Mouse (Mus musculus): ENCODE measurements around the gene Eif2d. TPM values are rescaled to one million over a fixed set of nuclear protein-coding genes. Genes with fewer than 3 reads are reported as not detected.
"Not testable (repeated sequence)": the region's sequence is repeated elsewhere in the genome, so short reads cannot be mapped to it uniquely, and the experiment has no call there.

The Eif2d gene
- polyA plus RNA-seq, 1 experiment from 2014 or later: 66.9 TPM

- Histone ChIP-seq H3K4me1 (no peaks in the 10 kb centered on the region), H3K27me3 (replicated peaks; ENCODE audit: low read depth, poor library complexity, severe bottlenecking) (no peaks in the 10 kb centered on the region), H3K36me3 (replicated peaks) (peaks cover 48% of the 10 kb centered on the region), H3K4me3 (no peak overlapping the region), H3K27ac (replicated peaks) (no peak overlapping the region), H3K9me3 (no peaks in the 10 kb centered on the region)
- 75% methylated on average over 11 of the region's 11 CpGs for WGBS
- DNase-seq (ENCODE audit: low spot score): no peak
Observed at GRCm38 (mm10) chr1:131125987-131126744, 26.8 kb upstream of the Eif2d start.

DNA sequence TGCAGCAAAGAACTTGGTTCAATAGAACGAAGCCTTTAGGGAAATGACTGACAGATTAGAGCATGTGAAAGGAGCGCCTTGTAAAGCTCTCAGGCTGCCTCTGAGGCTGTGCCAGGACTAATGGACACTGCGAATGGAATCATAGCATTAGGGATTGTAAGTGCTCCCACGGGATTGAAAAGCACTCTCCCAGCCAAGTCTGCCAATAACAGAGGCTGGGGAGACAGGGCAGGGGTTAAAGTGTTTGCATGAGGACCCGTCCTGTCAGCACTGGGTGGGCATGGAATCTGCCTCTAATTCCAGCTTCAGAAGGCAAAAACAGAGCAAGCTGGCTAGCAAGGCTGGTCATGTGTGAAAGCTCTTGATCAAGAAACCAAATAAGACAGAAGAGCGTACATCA, 18.8 kb upstream of the Eif2d start:
- WGBS: 67% methylated on average over 6 of the region's 6 CpGs
- H3K9me3 ChIP-seq: no peaks in the 10 kb centered on the region
- no peaks in the 10 kb centered on the region for H3K27me3 ChIP-seq (replicated peaks; ENCODE audit: low read depth, poor library complexity, severe bottlenecking)
- peaks cover 31% of the 10 kb centered on the region for H3K4me1 ChIP-seq
- no peak for DNase-seq (ENCODE audit: low spot score)
- no peak overlapping the region for H3K4me3 ChIP-seq
- no peak overlapping the region for H3K27ac ChIP-seq (replicated peaks)
- peaks cover 35% of the 10 kb centered on the region for H3K36me3 ChIP-seq (replicated peaks)

DNA sequence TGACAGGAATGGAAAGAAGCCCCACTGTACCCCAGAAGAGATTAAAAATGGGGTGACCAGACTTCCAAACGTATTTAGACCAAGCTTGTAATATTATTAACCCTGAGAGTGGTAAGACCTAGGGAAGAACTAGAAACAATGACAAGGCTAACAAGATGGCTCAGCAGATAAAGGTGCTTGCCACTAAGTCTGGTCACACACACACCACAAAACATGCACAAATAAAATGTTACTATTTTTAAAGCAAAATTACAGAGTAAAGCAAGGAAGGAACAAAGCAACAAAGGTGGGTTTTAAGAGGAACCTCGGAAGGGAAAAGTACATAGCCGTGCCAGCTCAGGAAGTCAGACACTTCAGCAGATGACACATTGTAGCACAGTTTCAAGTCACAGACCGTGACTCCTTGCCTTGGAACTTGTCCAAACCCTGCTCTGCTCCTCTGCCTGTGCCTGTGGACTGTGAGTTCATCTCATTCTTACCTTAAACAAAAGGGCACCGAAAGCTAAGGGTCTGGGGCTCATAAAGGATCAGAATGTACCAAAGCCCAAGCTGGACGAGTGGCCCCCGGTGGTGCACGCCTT, 17.9 kb upstream of the Eif2d start:
- no peak overlapping the region for H3K27ac ChIP-seq (replicated peaks)
- no peaks in the 10 kb centered on the region for H3K27me3 ChIP-seq (replicated peaks; ENCODE audit: low read depth, poor library complexity, severe bottlenecking)
- H3K4me1 ChIP-seq: peaks cover 33% of the 10 kb centered on the region
- 82% methylated on average over 8 of the region's 8 CpGs for WGBS
- no peaks in the 10 kb centered on the region for H3K9me3 ChIP-seq
- H3K36me3 ChIP-seq (replicated peaks): peaks cover 27% of the 10 kb centered on the region
- DNase-seq (ENCODE audit: low spot score): no peak
- no peak overlapping the region for H3K4me3 ChIP-seq

DNA sequence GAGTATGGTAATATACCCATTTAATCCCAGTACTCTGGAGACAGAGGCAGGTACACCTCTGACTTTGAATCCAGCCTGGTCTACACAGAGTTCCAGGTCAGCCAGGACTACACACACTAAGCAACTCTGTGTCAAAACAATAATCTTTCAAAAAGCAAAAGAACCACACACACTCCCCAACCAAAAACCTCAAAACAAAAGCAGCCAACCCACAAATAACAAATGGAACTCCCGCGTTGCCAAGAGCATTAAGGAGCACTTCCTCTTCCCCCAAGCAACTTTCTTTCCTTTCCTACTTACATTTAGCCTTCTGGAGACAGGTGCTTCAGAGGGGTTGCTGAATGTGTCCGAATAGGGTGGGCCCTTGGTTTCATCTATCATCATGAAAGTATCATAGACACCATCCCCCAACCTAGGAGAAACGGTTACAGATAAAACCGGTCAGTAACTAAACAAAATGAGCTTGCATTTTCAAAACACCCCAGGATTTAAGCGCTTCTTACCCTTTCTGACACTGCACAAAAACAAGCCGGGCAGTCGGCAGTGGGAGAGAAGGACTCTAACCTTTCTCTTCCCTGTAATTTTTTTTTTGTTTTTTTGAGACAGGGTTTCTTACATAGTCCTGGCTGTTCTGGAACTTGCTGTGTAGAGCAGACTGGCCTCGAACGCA, 16.9 kb upstream of the Eif2d start:
- Histone ChIP-seq H3K27ac (replicated peaks) (no peak overlapping the region), H3K27me3 (replicated peaks; ENCODE audit: low read depth, poor library complexity, severe bottlenecking) (no peaks in the 10 kb centered on the region), H3K4me1 (peaks cover 33% of the 10 kb centered on the region), H3K9me3 (no peaks in the 10 kb centered on the region), H3K4me3 (peak overlapping the region; percentile 76; the same call in 1 of the 2 replicates), H3K36me3 (replicated peaks) (peaks cover 17% of the 10 kb centered on the region)
- WGBS: 84% methylated on average over 10 of the region's 10 CpGs
- no peak for DNase-seq (ENCODE audit: low spot score)

- DNase-seq (ENCODE audit: low spot score): no peak
- 0 out of 2 replicates have a peak overlapping the region, but pooled peaks have one; percentile 10 for H3K27ac ChIP-seq (replicated peaks)
- WGBS: 21% methylated on average over 5 of the region's 5 CpGs
- no peaks in the 10 kb centered on the region for H3K9me3 ChIP-seq
- no peaks in the 10 kb centered on the region for H3K27me3 ChIP-seq (replicated peaks; ENCODE audit: low read depth, poor library complexity, severe bottlenecking)
- peak overlapping the region; percentile 76 for H3K4me3 ChIP-seq
- H3K36me3 ChIP-seq (replicated peaks): peaks cover 13% of the 10 kb centered on the region
- peaks cover 33% of the 10 kb centered on the region for H3K4me1 ChIP-seq
Observed at GRCm38 (mm10) chr1:131137111-131137510, 15.9 kb upstream of the Eif2d start.

GRCm38 (mm10) chr1:131137717-131138118, 15.3 kb upstream of the Eif2d start:
- Histone ChIP-seq H3K27ac (replicated peaks) (peak overlapping the region; percentile 90), H3K36me3 (replicated peaks) (peaks cover 7% of the 10 kb centered on the region), H3K27me3 (replicated peaks; ENCODE audit: low read depth, poor library complexity, severe bottlenecking) (no peaks in the 10 kb centered on the region), H3K4me1 (peaks cover 33% of the 10 kb centered on the region), H3K9me3 (no peaks in the 10 kb centered on the region), H3K4me3 (peak overlapping the region; percentile 76)
- no peak for DNase-seq (ENCODE audit: low spot score)
- under 1% methylated on average over 36 of the region's 36 CpGs for WGBS

DNA sequence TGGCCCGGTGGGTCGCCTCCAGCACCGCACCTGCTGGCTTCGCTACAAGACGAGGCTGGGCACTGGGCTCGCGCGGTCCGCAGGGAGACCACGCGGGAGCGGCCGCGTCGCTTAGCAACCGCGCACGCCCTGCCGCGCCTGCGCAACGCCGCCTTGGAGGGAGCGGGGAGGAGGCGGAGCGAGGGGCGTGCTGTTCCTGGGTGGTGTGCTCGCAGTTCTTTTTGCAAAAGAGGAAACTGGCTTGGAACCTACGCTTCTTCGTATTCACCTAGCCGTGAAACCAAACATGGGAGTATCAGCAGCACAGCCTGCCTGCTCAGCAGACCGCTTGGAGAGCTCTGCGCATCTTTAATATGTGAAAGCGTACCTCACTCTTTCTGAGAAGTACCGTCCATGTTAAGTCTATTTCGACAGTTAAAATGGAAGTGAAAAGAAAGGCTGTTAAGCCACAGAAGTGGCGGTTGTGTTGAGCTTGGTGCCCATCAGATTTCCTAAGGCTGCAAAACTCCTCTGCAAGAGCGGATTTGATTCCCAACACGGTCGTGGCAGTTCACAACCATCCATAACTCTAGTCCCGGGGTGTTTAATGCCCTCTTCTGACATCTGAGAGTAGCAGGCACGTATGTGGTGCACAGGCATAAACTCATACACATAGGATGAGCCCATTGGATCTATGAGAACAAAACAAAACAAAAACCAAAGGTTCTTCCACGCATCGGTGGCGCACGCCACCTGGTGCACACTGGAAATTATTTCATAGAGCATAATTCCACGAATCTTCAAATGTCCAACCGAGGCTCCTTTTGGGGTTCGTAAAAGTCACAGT, 14.6 kb upstream of the Eif2d start, which contains the start of gene Dyrk3:
TSS of gene Dyrk3 (minus strand) at position 150 of the 826 bp plus-strand sequence.
- 7% methylated on average over 49 of the region's 49 CpGs for WGBS
- Histone ChIP-seq H3K9me3 (no peaks in the 10 kb centered on the region), H3K27me3 (replicated peaks; ENCODE audit: low read depth, poor library complexity, severe bottlenecking) (no peaks in the 10 kb centered on the region), H3K4me1 (peaks cover 33% of the 10 kb centered on the region), H3K4me3 (peak within 1 kb of the TSS; percentile 76), H3K27ac (replicated peaks) (peak within 1 kb of the TSS; percentile 90), H3K36me3 (replicated peaks) (no peaks in the 10 kb centered on the region; the same call in 1 of the 2 replicates)
- peak; percentile 95 for DNase-seq (ENCODE audit: low spot score)

GRCm38 (mm10) chr1:131139102-131140095, 13.6 kb upstream of the Eif2d start:
- 51% methylated on average over 11 of the region's 11 CpGs for WGBS
- peak overlapping the region; percentile 76 for H3K4me3 ChIP-seq
- no peaks in the 10 kb centered on the region; the same call in 1 of the 2 replicates for H3K36me3 ChIP-seq (replicated peaks)
- no peaks in the 10 kb centered on the region for H3K9me3 ChIP-seq
- DNase-seq (ENCODE audit: low spot score): no peak
- peak overlapping the region; percentile 90; the same call in 1 of the 2 replicates for H3K27ac ChIP-seq (replicated peaks)
- H3K4me1 ChIP-seq: peaks cover 33% of the 10 kb centered on the region
- H3K27me3 ChIP-seq (replicated peaks; ENCODE audit: low read depth, poor library complexity, severe bottlenecking): no peaks in the 10 kb centered on the region

DNA sequence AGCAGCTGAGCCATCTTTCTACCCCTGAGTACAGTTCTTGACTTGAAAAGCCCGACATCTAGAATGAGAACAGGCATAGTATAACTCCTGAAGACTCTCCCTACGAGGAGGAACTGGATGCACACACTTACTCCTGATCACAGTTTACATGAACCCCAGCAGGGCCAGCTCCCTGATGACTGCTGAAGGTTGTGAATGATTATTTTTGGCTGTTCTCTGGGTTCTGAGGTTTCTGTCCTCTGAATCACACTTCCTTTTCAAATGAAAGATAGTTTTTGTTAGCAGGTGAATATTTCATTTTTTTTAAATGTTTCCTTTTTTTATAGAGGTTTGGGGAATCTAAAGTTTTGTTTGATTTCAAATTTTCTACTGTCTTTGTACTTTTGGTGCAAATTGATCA, 11.5 kb upstream of the Eif2d start:
- Histone ChIP-seq H3K4me1 (peaks cover 20% of the 10 kb centered on the region), H3K36me3 (replicated peaks) (no peaks in the 10 kb centered on the region), H3K4me3 (no peak overlapping the region), H3K27ac (replicated peaks) (no peak overlapping the region), H3K9me3 (no peaks in the 10 kb centered on the region), H3K27me3 (replicated peaks; ENCODE audit: low read depth, poor library complexity, severe bottlenecking) (no peaks in the 10 kb centered on the region)
- WGBS: 71% methylated on average over 2 of the region's 2 CpGs
- DNase-seq (ENCODE audit: low spot score): no peak

GRCm38 (mm10) chr1:131142472-131142871, 10.5 kb upstream of the Eif2d start:
- Histone ChIP-seq H3K4me3 (no peak overlapping the region), H3K27ac (replicated peaks) (no peak overlapping the region), H3K9me3 (no peaks in the 10 kb centered on the region), H3K4me1 (peaks cover 10% of the 10 kb centered on the region), H3K36me3 (replicated peaks) (no peaks in the 10 kb centered on the region), H3K27me3 (replicated peaks; ENCODE audit: low read depth, poor library complexity, severe bottlenecking) (no peaks in the 10 kb centered on the region)
- DNase-seq (ENCODE audit: low spot score): no peak
- WGBS: 83% methylated on average over 1 of the region's 1 CpGs

GRCm38 (mm10) chr1:131145222-131145621, 7.8 kb upstream of the Eif2d start:
- not testable (repeated sequence) for H3K4me3 ChIP-seq; H3K27ac ChIP-seq (replicated peaks); H3K36me3 ChIP-seq (replicated peaks); DNase-seq (ENCODE audit: low spot score); H3K9me3 ChIP-seq; H3K27me3 ChIP-seq (replicated peaks; ENCODE audit: low read depth, poor library complexity, severe bottlenecking); H3K4me1 ChIP-seq
- WGBS: 85% methylated on average over 3 of the region's 3 CpGs
